Mouse (Mus musculus): ENCODE data around the gene Psrc1. TPM values are rescaled to one million over a fixed set of nuclear protein-coding genes. Genes with fewer than 3 reads are reported as not detected.

Psrc1 gene
- polyA plus RNA-seq, 1 experiment from 2014 or later, result 8.3 TPM

GRCm38 (mm10) chr3:108392299-108392698 lies 8.7 kb downstream of the Psrc1 start:
- peak overlapping the region; percentile 14; the same call in 1 of the 2 replicates for H3K4me2 ChIP-seq (replicated peaks; ENCODE audit: low read depth)
- H3K27me3 ChIP-seq (ENCODE audit: control insufficient read depth, insufficient read depth, low read length), result no peaks in the 10 kb centered on the region
- DNase-seq (ENCODE audit: low spot score) (no peak), ATAC-seq (ENCODE audit: low FRiP score, low TSS enrichment) (no peak)
- H3K27ac ChIP-seq (replicated peaks), result no peak overlapping the region
- no peak overlapping the region for H3K4me3 ChIP-seq (ENCODE audit: low read depth, low read length)
- H3K9me3 ChIP-seq (ENCODE audit: control insufficient read depth, low read length), result no peaks in the 10 kb centered on the region
- 25% methylated on average over 10 of the region's 10 CpGs for WGBS
- TF ChIP-seq CTCF (IDR thresholded peaks at IDR 0.05; ENCODE audit: low read depth) (no peak), EP300 (optimal IDR thresholded peaks at IDR 0.05) (no peak)
- no peak overlapping the region for H3K9ac ChIP-seq (ENCODE audit: low read length)
- H3K4me1 ChIP-seq (replicated peaks; ENCODE audit: control insufficient read depth, insufficient read depth), result no peaks in the 10 kb centered on the region; the same call in 1 of the 2 replicates
- H3K36me3 ChIP-seq (ENCODE audit: control insufficient read depth, insufficient read depth, low read length), result no peaks in the 10 kb centered on the region; the same call in 1 of the 2 replicates

DNA sequence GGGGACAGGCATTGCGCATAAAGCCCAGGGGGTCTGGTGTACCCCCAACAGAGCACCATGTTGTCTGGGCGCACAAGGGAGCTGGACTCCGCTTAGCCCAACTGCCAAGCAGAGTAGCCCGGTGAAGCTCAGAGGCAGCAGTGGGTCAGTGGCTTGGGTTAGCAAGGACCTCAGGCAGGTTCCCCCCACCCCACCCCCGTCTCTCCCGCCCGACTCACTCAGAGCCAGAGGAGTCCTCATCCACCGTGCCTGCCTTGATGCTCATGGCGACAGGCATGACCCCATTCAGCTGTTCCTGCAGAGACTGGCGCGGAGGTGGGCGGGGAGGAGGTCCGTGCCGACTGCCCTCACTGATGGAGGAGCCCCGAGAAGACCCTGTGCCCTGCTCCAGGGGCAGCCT lies 9.2 kb downstream of the Psrc1 start:
- H3K27ac ChIP-seq (replicated peaks), result no peak overlapping the region
- 65% methylated on average over 12 of the region's 15 CpGs for WGBS
- H3K9ac ChIP-seq (ENCODE audit: low read length), result no peak overlapping the region
- TF ChIP-seq CTCF (IDR thresholded peaks at IDR 0.05; ENCODE audit: low read depth), result no peak
- TF ChIP-seq EP300 (optimal IDR thresholded peaks at IDR 0.05), result no peak
- H3K36me3 ChIP-seq (ENCODE audit: control insufficient read depth, insufficient read depth, low read length), result no peaks in the 10 kb centered on the region; the same call in 1 of the 2 replicates
- ATAC-seq (ENCODE audit: low FRiP score, low TSS enrichment) (no peak), DNase-seq (ENCODE audit: low spot score) (no peak)
- no peaks in the 10 kb centered on the region for H3K9me3 ChIP-seq (ENCODE audit: control insufficient read depth, low read length)
- H3K4me1 ChIP-seq (replicated peaks; ENCODE audit: control insufficient read depth, insufficient read depth), result no peaks in the 10 kb centered on the region; the same call in 1 of the 2 replicates
- no peak overlapping the region for H3K4me2 ChIP-seq (replicated peaks; ENCODE audit: low read depth)
- H3K27me3 ChIP-seq (ENCODE audit: control insufficient read depth, insufficient read depth, low read length), result no peaks in the 10 kb centered on the region
- H3K4me3 ChIP-seq (ENCODE audit: low read depth, low read length), result no peak overlapping the region

GRCm38 (mm10) chr3:108398281-108398680 lies 14.6 kb downstream of the Psrc1 start:
- no peak overlapping the region for H3K4me2 ChIP-seq (replicated peaks; ENCODE audit: low read depth)
- DNase-seq (ENCODE audit: low spot score), result no peak
- WGBS, result 91% methylated on average over 9 of the region's 9 CpGs
- no peak overlapping the region for H3K9ac ChIP-seq (ENCODE audit: low read length)
- no peaks in the 10 kb centered on the region for H3K4me1 ChIP-seq (replicated peaks; ENCODE audit: control insufficient read depth, insufficient read depth)
- H3K9me3 ChIP-seq (ENCODE audit: control insufficient read depth, low read length), result no peaks in the 10 kb centered on the region
- ATAC-seq (ENCODE audit: low FRiP score, low TSS enrichment), result no peak
- TF ChIP-seq CTCF (IDR thresholded peaks at IDR 0.05; ENCODE audit: low read depth) (no peak), EP300 (optimal IDR thresholded peaks at IDR 0.05) (no peak)
- H3K27me3 ChIP-seq (ENCODE audit: control insufficient read depth, insufficient read depth, low read length), result no peaks in the 10 kb centered on the region
- H3K36me3 ChIP-seq (ENCODE audit: control insufficient read depth, insufficient read depth, low read length), result no peaks in the 10 kb centered on the region; the same call in 1 of the 2 replicates
- H3K27ac ChIP-seq (replicated peaks), result no peak overlapping the region
- no peak overlapping the region for H3K4me3 ChIP-seq (ENCODE audit: low read depth, low read length)

- no peak overlapping the region for H3K27ac ChIP-seq (replicated peaks)
- H3K4me3 ChIP-seq (ENCODE audit: low read depth, low read length), result no peak overlapping the region
- H3K4me1 ChIP-seq (replicated peaks; ENCODE audit: control insufficient read depth, insufficient read depth), result no peaks in the 10 kb centered on the region
- ATAC-seq (ENCODE audit: low FRiP score, low TSS enrichment) (no peak), DNase-seq (ENCODE audit: low spot score) (no peak)
- H3K9ac ChIP-seq (ENCODE audit: low read length), result no peak overlapping the region
- WGBS, result 75% methylated on average over 5 of the region's 5 CpGs
- no peaks in the 10 kb centered on the region for H3K9me3 ChIP-seq (ENCODE audit: control insufficient read depth, low read length)
- no peaks in the 10 kb centered on the region; the same call in 1 of the 2 replicates for H3K36me3 ChIP-seq (ENCODE audit: control insufficient read depth, insufficient read depth, low read length)
- H3K4me2 ChIP-seq (replicated peaks; ENCODE audit: low read depth), result no peak overlapping the region
- no peak for TF ChIP-seq CTCF (IDR thresholded peaks at IDR 0.05; ENCODE audit: low read depth)
- no peak for TF ChIP-seq EP300 (optimal IDR thresholded peaks at IDR 0.05)
- no peaks in the 10 kb centered on the region for H3K27me3 ChIP-seq (ENCODE audit: control insufficient read depth, insufficient read depth, low read length)
Observed at GRCm38 (mm10) chr3:108400442-108400841, 16.8 kb downstream of the Psrc1 start.

- DNase-seq (ENCODE audit: low spot score), result peak; percentile 96
- WGBS, result 24% methylated on average over 22 of the region's 22 CpGs
- peak; percentile 98 for TF ChIP-seq CTCF (IDR thresholded peaks at IDR 0.05; ENCODE audit: low read depth)
- TF ChIP-seq EP300 (optimal IDR thresholded peaks at IDR 0.05), result no peak
- ATAC-seq (ENCODE audit: low FRiP score, low TSS enrichment), result peak; percentile 94
- H3K9me3 ChIP-seq (ENCODE audit: control insufficient read depth, low read length), result no peaks in the 10 kb centered on the region
- no peak overlapping the region for H3K9ac ChIP-seq (ENCODE audit: low read length)
- H3K36me3 ChIP-seq (ENCODE audit: control insufficient read depth, insufficient read depth, low read length), result no peaks in the 10 kb centered on the region; the same call in 1 of the 2 replicates
- H3K4me2 ChIP-seq (replicated peaks; ENCODE audit: low read depth), result peak overlapping the region; percentile 36
- H3K4me3 ChIP-seq (ENCODE audit: low read depth, low read length), result no peak overlapping the region
- H3K27me3 ChIP-seq (ENCODE audit: control insufficient read depth, insufficient read depth, low read length), result no peaks in the 10 kb centered on the region
- no peaks in the 10 kb centered on the region for H3K4me1 ChIP-seq (replicated peaks; ENCODE audit: control insufficient read depth, insufficient read depth)
- peak overlapping the region; percentile 56 for H3K27ac ChIP-seq (replicated peaks)
Observed at GRCm38 (mm10) chr3:108401692-108402527, 18.3 kb downstream of the Psrc1 start.

- WGBS, result 64% methylated on average over 15 of the region's 15 CpGs
- peak overlapping the region; percentile 56 for H3K27ac ChIP-seq (replicated peaks)
- ATAC-seq (ENCODE audit: low FRiP score, low TSS enrichment), result no peak
Observed at GRCm38 (mm10) chr3:108402528-108402920, 18.9 kb downstream of the Psrc1 start.

More at GRCm38 (mm10) chr3:108402528-108402920, 18.9 kb downstream of the Psrc1 start:
- Histone ChIP-seq H3K9ac (ENCODE audit: low read length) (no peak overlapping the region), H3K9me3 (ENCODE audit: control insufficient read depth, low read length) (no peaks in the 10 kb centered on the region), H3K36me3 (ENCODE audit: control insufficient read depth, insufficient read depth, low read length) (no peaks in the 10 kb centered on the region; the same call in 1 of the 2 replicates), H3K27me3 (ENCODE audit: control insufficient read depth, insufficient read depth, low read length) (no peaks in the 10 kb centered on the region), H3K4me1 (replicated peaks; ENCODE audit: control insufficient read depth, insufficient read depth) (no peaks in the 10 kb centered on the region), H3K4me3 (ENCODE audit: low read depth, low read length) (no peak overlapping the region), H3K4me2 (replicated peaks; ENCODE audit: low read depth) (no peak overlapping the region)
- no peak for DNase-seq (ENCODE audit: low spot score)
- no peak for TF ChIP-seq EP300 (optimal IDR thresholded peaks at IDR 0.05)
- no peak for TF ChIP-seq CTCF (IDR thresholded peaks at IDR 0.05; ENCODE audit: low read depth)

Data from stomach, postnatal 0 days (tissue).